Mouse (Mus musculus): ENCODE measurements around the gene AC161166.1. TPM values are rescaled to one million over a fixed set of nuclear protein-coding genes. Genes with fewer than 3 reads are reported as not detected.

The AC161166.1 gene
- polyA plus RNA-seq (2016; fragmentation: Nextera tagmentation; extraction: Ambion mirVana), result 0.37 and 0.40 TPM in 2 replicates

- H3K9me3 ChIP-seq (replicated peaks), result no peaks in the 10 kb centered on the region
- peaks cover 22% of the 10 kb centered on the region for H3K36me3 ChIP-seq
- WGBS, result 83% methylated on average over 7 of the region's 7 CpGs
- no peak within 1 kb of the TSS for H3K4me2 ChIP-seq
- H3K9ac ChIP-seq, result no peak within 1 kb of the TSS
- 0 out of 2 replicates have a peak, but pooled peaks cover 4% of the 10 kb centered on the region for H3K4me1 ChIP-seq (replicated peaks)
- ATAC-seq (ENCODE audit: insufficient number of reproducible peaks, low FRiP score), result no peak
- no peak within 1 kb of the TSS for H3K4me3 ChIP-seq
- no peaks in the 10 kb centered on the region for H3K27me3 ChIP-seq (replicated peaks)
- no peak within 1 kb of the TSS for H3K27ac ChIP-seq (ENCODE audit: poor library complexity, severe bottlenecking)
Measured at GRCm38 (mm10) chr7:24512355-24512754, at the start of gene AC161166.1. TSS of gene AC161166.1 (minus strand) at chr7:24512455.

GRCm38 (mm10) chr7:24561450-24561849 is 49.2 kb upstream of the AC161166.1 start:
- no peak for ATAC-seq (ENCODE audit: insufficient number of reproducible peaks, low FRiP score)
- Histone ChIP-seq H3K4me2 (no peak overlapping the region), H3K4me3 (no peak overlapping the region), H3K9ac (no peak overlapping the region), H3K27me3 (replicated peaks) (no peaks in the 10 kb centered on the region), H3K4me1 (replicated peaks) (no peaks in the 10 kb centered on the region), H3K36me3 (peaks cover 71% of the 10 kb centered on the region), H3K9me3 (replicated peaks) (no peaks in the 10 kb centered on the region), H3K27ac (ENCODE audit: poor library complexity, severe bottlenecking) (no peak overlapping the region)
- WGBS, result 87% methylated on average over 4 of the region's 4 CpGs

- Histone ChIP-seq H3K27ac (ENCODE audit: poor library complexity, severe bottlenecking) (no peak overlapping the region), H3K27me3 (replicated peaks) (no peaks in the 10 kb centered on the region), H3K9ac (no peak overlapping the region), H3K36me3 (peaks cover 78% of the 10 kb centered on the region), H3K4me3 (no peak overlapping the region), H3K9me3 (replicated peaks) (no peaks in the 10 kb centered on the region), H3K4me1 (replicated peaks) (0 out of 2 replicates have a peak, but pooled peaks cover 3% of the 10 kb centered on the region), H3K4me2 (no peak overlapping the region)
- no peak for ATAC-seq (ENCODE audit: insufficient number of reproducible peaks, low FRiP score)
- WGBS, result 92% methylated on average over 10 of the region's 10 CpGs
Measured at GRCm38 (mm10) chr7:24555786-24556185, 43.5 kb upstream of the AC161166.1 start.

DNA sequence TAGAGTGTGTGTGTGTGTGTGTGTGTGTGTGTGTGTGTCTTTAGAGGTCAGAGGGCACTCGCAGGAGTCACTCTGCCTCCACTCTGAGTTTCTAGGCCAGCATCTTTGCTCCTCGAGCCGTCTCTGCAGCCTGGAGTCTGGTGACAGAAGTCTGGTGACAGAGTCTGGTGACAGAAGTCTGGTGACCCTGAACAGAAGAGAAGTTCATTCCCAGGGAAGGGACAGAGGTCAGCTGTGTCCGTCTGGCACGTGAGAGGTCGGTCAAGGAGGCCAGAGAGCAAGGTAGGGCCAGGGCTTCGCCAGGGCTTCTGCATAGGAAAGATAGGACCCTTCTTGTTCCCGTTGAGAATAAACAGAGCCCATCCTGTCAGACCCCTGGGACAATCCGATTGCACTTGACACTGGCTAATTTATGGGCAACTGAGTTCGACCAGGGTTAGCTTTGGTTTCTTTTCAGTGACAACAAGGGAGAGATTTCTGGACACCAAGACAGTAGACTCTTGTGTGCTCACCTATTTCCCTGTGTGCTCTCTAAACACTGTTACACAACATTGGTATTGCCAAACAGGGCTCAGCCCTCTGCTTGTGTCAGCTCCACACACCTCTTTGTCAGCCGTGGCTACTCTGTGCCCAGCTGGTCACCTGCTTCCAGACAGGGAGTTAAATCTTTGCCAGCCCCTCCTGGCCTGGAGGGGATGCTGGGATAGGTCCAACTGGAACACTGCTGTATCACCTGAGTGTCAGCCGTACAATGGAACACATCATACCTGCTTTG is 39.9 kb upstream of the AC161166.1 start:
- peaks cover 12% of the 10 kb centered on the region for H3K4me1 ChIP-seq (replicated peaks)
- peaks cover 78% of the 10 kb centered on the region for H3K36me3 ChIP-seq
- no peak overlapping the region for H3K9ac ChIP-seq
- H3K27ac ChIP-seq (ENCODE audit: poor library complexity, severe bottlenecking), result no peak overlapping the region
- WGBS, result 79% methylated on average over 12 of the region's 12 CpGs
- H3K4me2 ChIP-seq, result no peak overlapping the region
- no peaks in the 10 kb centered on the region for H3K27me3 ChIP-seq (replicated peaks)
- no peak for ATAC-seq (ENCODE audit: insufficient number of reproducible peaks, low FRiP score)
- no peak overlapping the region for H3K4me3 ChIP-seq
- no peaks in the 10 kb centered on the region for H3K9me3 ChIP-seq (replicated peaks)

DNA sequence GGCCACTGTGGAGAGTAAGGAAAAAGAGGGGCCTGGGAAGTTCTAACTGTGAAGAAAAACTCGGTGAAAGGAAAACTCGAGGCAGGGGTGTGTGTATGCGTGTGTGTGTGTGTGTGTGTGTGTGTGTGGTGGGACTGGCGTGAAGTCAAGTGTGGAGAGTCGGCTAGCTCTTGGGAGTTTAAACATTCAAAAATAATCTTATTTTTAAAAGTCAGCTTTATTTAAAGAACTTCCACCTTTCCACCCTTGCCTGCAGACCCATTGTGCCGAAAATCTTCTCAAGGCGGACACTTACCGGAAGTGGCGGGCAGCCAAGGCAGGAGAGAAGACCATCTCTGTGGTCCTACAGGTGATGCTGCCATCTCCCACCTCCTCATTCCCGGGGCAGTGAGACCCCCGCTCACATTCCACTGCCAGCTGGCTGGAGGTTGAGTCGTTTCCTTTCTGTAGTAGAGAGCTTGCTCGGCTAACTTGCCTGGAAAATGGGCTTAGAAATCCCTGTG is 35.3 kb upstream of the AC161166.1 start:
- Histone ChIP-seq H3K9ac (peak overlapping the region; percentile 89), H3K27me3 (replicated peaks) (no peaks in the 10 kb centered on the region), H3K4me3 (peak overlapping the region; percentile 88), H3K4me1 (replicated peaks) (peaks cover 18% of the 10 kb centered on the region), H3K9me3 (replicated peaks) (no peaks in the 10 kb centered on the region), H3K36me3 (peaks cover 42% of the 10 kb centered on the region), H3K4me2 (peak overlapping the region; percentile 73), H3K27ac (ENCODE audit: poor library complexity, severe bottlenecking) (peak overlapping the region; percentile 55)
- ATAC-seq (ENCODE audit: insufficient number of reproducible peaks, low FRiP score), result no peak
- WGBS, result 22% methylated on average over 13 of the region's 13 CpGs

DNA sequence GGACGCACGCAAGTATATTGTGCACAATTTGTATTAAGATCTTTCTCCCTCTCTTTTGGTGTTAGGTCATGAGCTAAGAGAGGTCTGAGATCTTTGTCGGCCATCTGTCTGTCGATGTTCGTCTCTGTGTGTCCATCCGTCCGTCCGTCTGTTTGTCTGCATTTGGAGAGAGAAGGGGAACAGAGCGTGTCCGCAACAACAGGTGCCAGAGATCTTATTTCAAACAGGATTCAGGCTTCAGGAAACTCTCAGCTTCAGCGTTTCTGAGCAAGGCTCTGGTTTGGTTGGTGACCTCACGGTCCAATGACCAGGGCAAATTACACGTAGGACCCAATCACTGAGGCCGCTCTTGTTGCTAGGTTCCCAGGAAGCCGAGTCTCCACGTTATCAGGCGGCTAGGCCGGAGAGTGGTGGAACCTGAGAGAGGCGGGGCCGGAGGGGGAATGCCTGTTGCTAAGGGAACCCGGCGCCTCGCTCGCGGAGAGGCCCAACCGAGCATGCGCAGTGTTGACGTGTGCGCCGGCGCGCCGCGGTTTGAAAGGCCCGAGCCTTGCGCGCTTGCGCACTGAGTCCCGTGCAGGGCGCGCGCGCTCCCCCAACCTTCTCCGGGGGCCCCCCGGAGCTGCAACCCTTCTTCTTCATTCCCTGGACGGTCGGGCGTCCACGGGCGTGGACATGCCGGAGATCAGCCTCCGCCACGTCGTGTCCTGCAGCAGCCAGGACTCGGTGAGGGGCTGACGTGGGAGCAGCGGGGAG is 34.6 kb upstream of the AC161166.1 start:
- Histone ChIP-seq H3K27ac (ENCODE audit: poor library complexity, severe bottlenecking) (peak overlapping the region; percentile 69), H3K27me3 (replicated peaks) (no peaks in the 10 kb centered on the region), H3K4me3 (peak overlapping the region; percentile 88), H3K9ac (peak overlapping the region; percentile 89), H3K4me2 (peak overlapping the region; percentile 73), H3K36me3 (peaks cover 34% of the 10 kb centered on the region), H3K9me3 (replicated peaks) (no peaks in the 10 kb centered on the region), H3K4me1 (replicated peaks) (peaks cover 18% of the 10 kb centered on the region)
- under 1% methylated on average over 57 of the region's 57 CpGs for WGBS
- ATAC-seq (ENCODE audit: insufficient number of reproducible peaks, low FRiP score), result peak; percentile 99

DNA sequence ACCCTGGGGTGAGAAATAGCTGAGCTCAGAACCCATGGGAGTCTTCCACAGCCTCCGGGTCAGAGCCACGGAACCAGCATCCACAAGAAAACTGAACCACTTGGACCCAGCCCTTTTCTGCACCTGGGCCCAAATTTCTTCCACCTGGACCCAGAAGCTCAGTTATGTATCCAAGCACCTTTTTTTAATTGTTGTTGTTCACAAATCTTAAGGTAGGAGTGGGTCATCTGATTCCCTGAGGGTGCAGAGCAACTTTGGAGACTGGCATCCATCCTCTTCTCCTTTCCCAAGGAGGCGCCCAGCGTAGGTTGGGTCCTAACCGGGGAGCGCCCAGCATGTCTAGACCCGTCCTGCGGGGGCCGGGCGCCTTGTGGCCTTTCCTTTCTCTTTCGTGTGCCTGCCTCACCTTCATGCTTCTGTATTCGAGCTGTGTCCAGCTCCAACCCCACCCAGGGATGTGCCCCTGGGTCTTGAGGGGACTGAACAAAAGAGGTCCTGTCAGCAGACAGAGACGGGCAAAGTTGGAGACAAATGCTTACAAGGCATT is 33.9 kb upstream of the AC161166.1 start, which contains the start of the genes Pinlyp and Xrcc1:
Pinlyp (minus strand) TSS at position 51 of the 547 bp plus-strand sequence.
Xrcc1 (plus strand) TSS at position 222 of the 547 bp plus-strand sequence.
- Histone ChIP-seq H3K36me3 (peaks cover 28% of the 10 kb centered on the region), H3K4me2 (peak within 1 kb of the TSS; percentile 73), H3K4me3 (peak within 1 kb of the TSS; percentile 88), H3K27ac (ENCODE audit: poor library complexity, severe bottlenecking) (peak within 1 kb of the TSS; percentile 69), H3K4me1 (replicated peaks) (peaks cover 18% of the 10 kb centered on the region), H3K27me3 (replicated peaks) (no peaks in the 10 kb centered on the region), H3K9me3 (replicated peaks) (no peaks in the 10 kb centered on the region), H3K9ac (peak within 1 kb of the TSS; percentile 89)
- WGBS, result 34% methylated on average over 13 of the region's 13 CpGs
- ATAC-seq (ENCODE audit: insufficient number of reproducible peaks, low FRiP score), result no peak

DNA sequence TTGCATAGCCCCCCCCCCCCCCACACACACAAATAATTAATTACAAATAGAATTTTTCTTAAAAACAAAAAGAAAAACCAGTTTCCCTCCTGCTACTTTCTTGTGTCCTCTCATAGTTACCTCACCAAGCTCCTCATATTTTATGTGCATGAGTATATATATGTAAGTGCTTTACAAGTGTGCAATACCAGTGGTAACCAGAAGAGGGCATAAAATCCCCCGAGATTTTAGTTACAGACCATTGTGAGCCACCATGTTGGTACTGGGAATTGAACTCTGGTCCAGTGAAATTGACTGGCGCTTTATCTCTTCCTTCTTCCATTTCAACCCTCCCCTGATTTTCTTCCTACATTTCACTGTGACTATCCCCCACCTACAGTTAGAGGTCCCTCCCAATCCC is 32.3 kb upstream of the AC161166.1 start:
- H3K4me2 ChIP-seq, result no peak overlapping the region
- peaks cover 15% of the 10 kb centered on the region for H3K4me1 ChIP-seq (replicated peaks)
- H3K4me3 ChIP-seq, result no peak overlapping the region
- H3K9me3 ChIP-seq (replicated peaks), result no peaks in the 10 kb centered on the region
- 81% methylated on average over 2 of the region's 2 CpGs for WGBS
- no peaks in the 10 kb centered on the region for H3K27me3 ChIP-seq (replicated peaks)
- peaks cover 12% of the 10 kb centered on the region for H3K36me3 ChIP-seq
- H3K27ac ChIP-seq (ENCODE audit: poor library complexity, severe bottlenecking), result no peak overlapping the region
- no peak overlapping the region for H3K9ac ChIP-seq
- ATAC-seq (ENCODE audit: insufficient number of reproducible peaks, low FRiP score), result no peak

DNA sequence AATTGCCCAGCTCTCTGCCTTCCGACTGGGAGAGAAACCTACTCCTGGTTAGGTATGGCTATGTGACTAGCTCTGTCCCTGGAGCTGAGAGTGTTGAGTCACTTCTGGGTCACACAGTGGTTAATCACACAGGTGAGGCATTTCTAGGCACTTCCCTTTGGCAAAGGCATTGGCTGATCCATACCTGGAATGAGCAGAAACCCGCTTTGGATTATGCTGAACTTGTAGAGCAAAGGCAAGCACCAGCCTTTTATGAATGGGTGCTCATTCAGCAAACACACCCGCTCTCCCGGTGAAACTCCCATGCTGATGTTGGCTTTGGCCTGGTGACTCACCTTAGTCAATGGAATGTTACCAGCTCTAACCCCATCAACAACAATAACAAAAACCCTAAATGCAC is 27.4 kb upstream of the AC161166.1 start:
- H3K4me1 ChIP-seq (replicated peaks), result no peaks in the 10 kb centered on the region
- peaks cover 19% of the 10 kb centered on the region for H3K36me3 ChIP-seq
- H3K9me3 ChIP-seq (replicated peaks), result 0 out of 2 replicates have a peak, but pooled peaks cover 4% of the 10 kb centered on the region
- 90% methylated on average over 4 of the region's 4 CpGs for WGBS
- H3K27ac ChIP-seq (ENCODE audit: poor library complexity, severe bottlenecking), result no peak overlapping the region
- H3K9ac ChIP-seq, result no peak overlapping the region
- no peaks in the 10 kb centered on the region for H3K27me3 ChIP-seq (replicated peaks)
- no peak overlapping the region for H3K4me2 ChIP-seq
- no peak overlapping the region for H3K4me3 ChIP-seq
- ATAC-seq (ENCODE audit: insufficient number of reproducible peaks, low FRiP score), result no peak

- Histone ChIP-seq H3K27me3 (replicated peaks) (peaks cover 6% of the 10 kb centered on the region), H3K9ac (no peak overlapping the region), H3K4me2 (no peak overlapping the region), H3K36me3 (peaks cover 29% of the 10 kb centered on the region), H3K27ac (ENCODE audit: poor library complexity, severe bottlenecking) (no peak overlapping the region), H3K9me3 (replicated peaks) (0 out of 2 replicates have a peak, but pooled peaks cover 4% of the 10 kb centered on the region), H3K4me1 (replicated peaks) (peaks cover 7% of the 10 kb centered on the region), H3K4me3 (no peak overlapping the region)
- WGBS, result 78% methylated on average over 5 of the region's 5 CpGs
- ATAC-seq (ENCODE audit: insufficient number of reproducible peaks, low FRiP score), result no peak
Measured at GRCm38 (mm10) chr7:24538701-24539100, 26.4 kb upstream of the AC161166.1 start.

GRCm38 (mm10) chr7:24538154-24538553 is 25.9 kb upstream of the AC161166.1 start:
- Histone ChIP-seq H3K27me3 (replicated peaks) (peaks cover 11% of the 10 kb centered on the region), H3K4me1 (replicated peaks) (peaks cover 9% of the 10 kb centered on the region), H3K27ac (ENCODE audit: poor library complexity, severe bottlenecking) (no peak overlapping the region), H3K9ac (no peak overlapping the region), H3K36me3 (peaks cover 34% of the 10 kb centered on the region), H3K4me2 (no peak overlapping the region), H3K9me3 (replicated peaks) (0 out of 2 replicates have a peak, but pooled peaks cover 4% of the 10 kb centered on the region), H3K4me3 (no peak overlapping the region)
- WGBS, result 36% methylated on average over 5 of the region's 5 CpGs
- no peak for ATAC-seq (ENCODE audit: insufficient number of reproducible peaks, low FRiP score)
